In genomic region chr5:146948041-146948507, GRCm38 (mm10) we compare ENCODE assay signal across 8 mouse cellular contexts. TPM values are rescaled to one million over a fixed set of nuclear protein-coding genes. Genes with fewer than 3 reads are reported as not detected.
DNase-seq lines count a peak whose midpoint lies in the region; ATAC-seq and TF ChIP-seq lines count a peak whose summit lies in the region.

No protein-coding gene starts in this region.

- H3K4me1 ChIP-seq in heart, embryonic 11.5 days (ENCODE audit: control insufficient read depth, insufficient read depth, low read length), result peaks cover 12% of the 10 kb centered on the region
- peaks cover 49% of the 10 kb centered on the region for H3K4me1 ChIP-seq in E14TG2a.4 (replicated peaks; ENCODE audit: low read depth, low read length)
- peaks cover 7% of the 10 kb centered on the region; the same call in 1 of the 2 replicates for H3K4me1 ChIP-seq in forebrain, postnatal 0 days (ENCODE audit: insufficient read depth)

- WGBS in heart, embryonic 11.5 days (ENCODE audit: insufficient replicate concordance), result 18% methylated on average over 10 of the region's 10 CpGs
- WGBS in forebrain, postnatal 0 days, result 15% methylated on average over 10 of the region's 10 CpGs

- TF ChIP-seq CTCF in E14TG2a.4 (conservative IDR thresholded peaks at IDR 0.05; ENCODE audit: low read length), result no peak
- 0 out of 2 replicates have a peak, but pooled peaks have one; percentile 5 for TF ChIP-seq CTCF in forebrain, postnatal 0 days (IDR thresholded peaks at IDR 0.05; ENCODE audit: low read depth)

- H3K27ac ChIP-seq in heart, embryonic 11.5 days (ENCODE audit: low read depth, low read length), result peak overlapping the region; percentile 36; the same call in 1 of the 2 replicates
- H3K27ac ChIP-seq in forebrain, postnatal 0 days (ENCODE audit: low read depth, low read length), result peak overlapping the region; percentile 71

- H3K9ac ChIP-seq in heart, embryonic 11.5 days (ENCODE audit: low read depth, low read length), result peak overlapping the region; percentile 91
- H3K9ac ChIP-seq in forebrain, postnatal 0 days, result peak overlapping the region; percentile 72

- no peaks in the 10 kb centered on the region for H3K27me3 ChIP-seq in heart, embryonic 11.5 days (ENCODE audit: control insufficient read depth, insufficient read depth, low read length)
- no peaks in the 10 kb centered on the region for H3K27me3 ChIP-seq in E14TG2a.4 (ENCODE audit: insufficient read depth, low read length)
- H3K27me3 ChIP-seq in forebrain, postnatal 0 days (ENCODE audit: insufficient read depth, low read length), result no peaks in the 10 kb centered on the region; the same call in 1 of the 2 replicates

- peaks cover 2% of the 10 kb centered on the region; the same call in 1 of the 2 replicates for H3K9me3 ChIP-seq in heart, embryonic 11.5 days (replicated peaks; ENCODE audit: control insufficient read depth, low read length)
- H3K9me3 ChIP-seq in E14TG2a.4 (ENCODE audit: low read length), result peaks cover 6% of the 10 kb centered on the region; the same call in 1 of the 2 replicates
- H3K9me3 ChIP-seq in forebrain, postnatal 0 days (ENCODE audit: low read length), result no peaks in the 10 kb centered on the region

- DNase-seq in heart, adult 8-10 months (ENCODE audit: low spot score), result no peak
- DNase-seq in forebrain, postnatal 0 days, result no peak
- DNase-seq in right cerebral cortex, postnatal 4 days, result no peak
- no peak for DNase-seq in cerebellum, postnatal 36 days
- no peak for DNase-seq in cerebellum, postnatal 25 days

- ATAC-seq in heart, embryonic 11.5 days (replicated peaks; ENCODE audit: insufficient number of reproducible peaks, low FRiP score, low TSS enrichment), result no peak
- ATAC-seq in forebrain, postnatal 0 days, result peak; percentile 1; the same call in 1 of the 2 replicates
- ATAC-seq in megakaryocyte, adult 5-6 weeks (ENCODE audit: poor library complexity, severe bottlenecking), result peak; percentile 14

- peak overlapping the region; percentile 91 for H3K4me2 ChIP-seq in heart, embryonic 11.5 days
- H3K4me2 ChIP-seq in forebrain, postnatal 0 days (ENCODE audit: low read depth), result peak overlapping the region; percentile 96

- peak overlapping the region; percentile 85 for H3K4me3 ChIP-seq in heart, embryonic 11.5 days (ENCODE audit: low read depth, low read length)
- H3K4me3 ChIP-seq in E14TG2a.4 (replicated peaks; ENCODE audit: low read length), result peak overlapping the region; percentile 91
- H3K4me3 ChIP-seq in forebrain, postnatal 0 days (ENCODE audit: low read depth, low read length), result peak overlapping the region; percentile 73

- H3K36me3 ChIP-seq in heart, embryonic 11.5 days (ENCODE audit: control insufficient read depth, insufficient read depth, low read length), result peaks cover 16% of the 10 kb centered on the region
- peaks cover 35% of the 10 kb centered on the region for H3K36me3 ChIP-seq in E14TG2a.4 (ENCODE audit: insufficient read depth, low read length)
- H3K36me3 ChIP-seq in forebrain, postnatal 0 days (ENCODE audit: insufficient read depth), result peaks cover 20% of the 10 kb centered on the region

RNA-seq across cellular contexts. Expression of gene Gtf3a, which starts 0.4 kb away (rescaled TPM):
- polyA plus RNA-seq in heart, embryonic 11.5 days (2014; fragmentation: Nextera tagmentation; extraction: Ambion mirVana), result 89.2 and 98.6 TPM in 2 replicates
- 10 to 100 TPM; 15.8 to 22.6 (median 19.9) TPM for total RNA-seq in heart, adult 8-10 months (2022)
- 67.6 and 101 TPM in 2 replicates for total RNA-seq in forebrain, postnatal 0 days (2014; rRNA removed)
- polyA plus RNA-seq in forebrain, postnatal 0 days (2015; fragmentation: Nextera tagmentation; extraction: Ambion mirVana), result 123 and 138 TPM in 2 replicates
- 67.9 and 73.6 TPM in 2 replicates for total RNA-seq in megakaryocyte, adult 5-6 weeks (2015)
- total RNA-seq in megakaryocyte, adult 5-6 weeks (2017), result 93.2 and 95.0 TPM in 2 replicates

RNA-seq across cellular contexts. Expression of gene Mtif3, which starts 15.5 kb away (rescaled TPM):
- 20.7 and 23.0 TPM in 2 replicates for polyA plus RNA-seq in heart, embryonic 11.5 days (2014; fragmentation: Nextera tagmentation; extraction: Ambion mirVana)
- total RNA-seq in heart, adult 8-10 months (2022), result 10 to 100 TPM; 26.8 to 38.0 (median 31.5) TPM
- total RNA-seq in forebrain, postnatal 0 days (2014; rRNA removed), result 17.1 and 22.6 TPM in 2 replicates
- polyA plus RNA-seq in forebrain, postnatal 0 days (2015; fragmentation: Nextera tagmentation; extraction: Ambion mirVana), result 17.6 and 18.6 TPM in 2 replicates
- total RNA-seq in megakaryocyte, adult 5-6 weeks (2015), result 7.1 and 8.9 TPM in 2 replicates
- total RNA-seq in megakaryocyte, adult 5-6 weeks (2017), result 30.7 and 37.1 TPM in 2 replicates
